Mouse (Mus musculus) bone marrow, adult 2 months (tissue): ENCODE measurements around the gene Gm45785. TPM values are rescaled to one million over a fixed set of nuclear protein-coding genes. Genes with fewer than 3 reads are reported as not detected.

Source experiments
- H3K27ac ChIP-seq: fragments of 200-500 bp; 2 replicates; pipeline ENCODE4 v1.5.1; 2012; ENCODE audit warnings: low read depth, mild to moderate bottlenecking, control low read depth, inconsistent platforms, low read length; ENCODE audit not compliant: control insufficient read depth, poor library complexity, insufficient read depth
- H3K4me1 ChIP-seq: fragments of 200-500 bp; 2 replicates; pipeline ENCODE4 v1.6.1; 2011; ENCODE audit warnings: low read length; ENCODE audit not compliant: control insufficient read depth, insufficient read depth
- H3K4me3 ChIP-seq: fragments of 200-500 bp; replicated peaks from 2 replicates; pipeline ENCODE3; 2011; ENCODE audit warnings: mild to moderate bottlenecking, low read depth, low read length, control low read depth; ENCODE audit not compliant: control insufficient read depth
- CTCF ChIP-seq: fragments of 200-500 bp; IDR thresholded peaks from 2 replicates; pipeline ENCODE4 v1.5.1; 2011; ENCODE audit warnings: low read length, control low read depth; ENCODE audit not compliant: control insufficient read depth, insufficient read depth
- POLR2A ChIP-seq: fragments of 200-500 bp; IDR thresholded peaks from 2 replicates; pipeline ENCODE4 v1.6.1; 2011; ENCODE audit warnings: low read depth, mild to moderate bottlenecking, control low read depth, low read length, borderline replicate concordance; ENCODE audit not compliant: control insufficient read depth
- WGBS: fragments of 180-500 bp; shearing (Covaris S2); methylation state at CpG from one replicate; pipeline ENCODE4 v1.1.7; 2018; 5-methylcytosine and 5-hydroxymethylcytosine counted together
- polyA plus RNA-seq: library from polyadenylated mRNA; stranded (reverse); fragments of >200 nt; gene quantifications from 2 replicates; pipeline ENCODE4 v1.2.4, GENCODE M21; 2011; ENCODE audit warnings: low replicate concordance; ENCODE audit not compliant: missing spikeins, insufficient read depth, insufficient read length

The Gm45785 gene
- polyA plus RNA-seq, 1 experiment, result not detected

- Histone ChIP-seq H3K27ac (no peak overlapping the region), H3K4me1 (no peaks in the 10 kb centered on the region), H3K4me3 (no peak overlapping the region)
- WGBS, result 82% methylated on average over 13 of the region's 13 CpGs
- TF ChIP-seq POLR2A, result no peak
- no peak for TF ChIP-seq CTCF
Measured at GRCm38 (mm10) chr7:140811714-140812113, 44.4 kb downstream of the Gm45785 start.

DNA sequence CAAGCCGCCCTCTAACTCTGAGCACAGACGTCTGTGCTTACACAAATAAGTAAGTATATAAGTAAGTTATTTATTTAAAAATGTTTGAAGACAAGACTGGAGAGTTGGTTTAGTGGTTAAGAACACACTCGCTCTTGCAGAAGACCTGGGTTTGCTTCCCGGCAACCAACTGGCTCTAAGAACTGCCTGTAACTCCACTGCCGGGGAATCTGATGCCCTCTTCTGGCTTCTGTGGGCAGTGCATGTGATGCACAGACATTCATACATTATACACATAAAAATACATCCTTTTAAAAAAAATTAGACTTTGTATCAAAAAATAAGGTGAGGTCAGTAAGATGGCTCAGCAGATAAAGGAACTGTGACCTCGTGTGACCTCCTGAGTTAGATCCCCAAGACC lies 45.6 kb downstream of the Gm45785 start:
- H3K4me3 ChIP-seq, result no peak overlapping the region

GRCm38 (mm10) chr7:140805704-140806103 lies 50.4 kb downstream of the Gm45785 start:
- H3K4me1 ChIP-seq, result no peaks in the 10 kb centered on the region
- no peak overlapping the region for H3K4me3 ChIP-seq
- TF ChIP-seq CTCF (peak; percentile 55; the same call in 1 of the 2 replicates), POLR2A (no peak)
- no peak overlapping the region for H3K27ac ChIP-seq
- 2% methylated on average over 1 of the region's 1 CpGs for WGBS

More for the DNA sequence above, 45.6 kb downstream of the Gm45785 start:
- TF ChIP-seq POLR2A, result no peak
- no peak; the same call in 1 of the 2 replicates for TF ChIP-seq CTCF
- Histone ChIP-seq H3K27ac (no peak overlapping the region), H3K4me1 (no peaks in the 10 kb centered on the region)
- 80% methylated on average over 6 of the region's 6 CpGs for WGBS

DNA sequence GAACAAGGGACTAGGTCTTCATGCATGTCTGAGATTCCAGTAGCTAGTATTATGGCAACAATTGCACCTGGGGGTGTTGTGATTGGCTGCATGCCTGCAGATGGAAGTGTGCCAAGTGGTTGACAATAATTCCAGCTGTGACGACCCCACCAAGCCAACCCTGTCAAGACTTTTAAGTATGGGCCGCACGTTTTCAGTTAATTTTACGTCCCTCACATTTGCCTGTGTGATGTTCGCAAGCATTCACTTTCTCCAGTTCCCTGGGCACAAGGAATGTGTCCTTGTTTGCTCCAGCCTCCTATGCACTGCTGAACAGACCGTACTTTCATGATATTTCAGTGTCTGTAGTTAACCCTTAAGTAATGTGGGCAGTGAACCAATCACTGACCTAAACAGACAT lies 53.5 kb downstream of the Gm45785 start:
- Histone ChIP-seq H3K4me1 (no peaks in the 10 kb centered on the region), H3K27ac (no peak overlapping the region), H3K4me3 (no peak overlapping the region)
- TF ChIP-seq CTCF, result no peak
- TF ChIP-seq POLR2A, result no peak
- WGBS, result 68% methylated on average over 6 of the region's 6 CpGs

DNA sequence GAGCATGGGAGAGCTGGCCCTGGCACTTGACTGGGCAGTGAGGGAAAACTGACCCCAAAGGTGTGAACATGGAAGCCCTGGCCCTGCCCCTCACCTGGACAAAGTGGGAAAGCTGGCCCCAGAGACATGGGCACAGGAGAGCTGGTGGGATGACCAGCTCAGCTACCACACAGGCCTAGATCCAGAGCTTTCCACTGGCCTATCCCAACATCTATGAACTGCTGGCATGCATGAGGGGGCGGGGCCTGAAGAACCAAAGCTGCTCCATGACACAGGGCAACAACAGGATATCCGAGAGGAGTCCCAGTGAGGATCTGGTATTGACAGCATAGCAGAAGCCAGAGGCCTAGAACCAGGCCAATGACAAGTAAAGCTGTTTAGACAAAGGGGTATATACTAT lies 57.9 kb downstream of the Gm45785 start:
- no peaks in the 10 kb centered on the region for H3K4me1 ChIP-seq
- TF ChIP-seq POLR2A, result no peak
- no peak for TF ChIP-seq CTCF
- no peak overlapping the region for H3K27ac ChIP-seq
- 72% methylated on average over 2 of the region's 2 CpGs for WGBS
- no peak overlapping the region for H3K4me3 ChIP-seq

DNA sequence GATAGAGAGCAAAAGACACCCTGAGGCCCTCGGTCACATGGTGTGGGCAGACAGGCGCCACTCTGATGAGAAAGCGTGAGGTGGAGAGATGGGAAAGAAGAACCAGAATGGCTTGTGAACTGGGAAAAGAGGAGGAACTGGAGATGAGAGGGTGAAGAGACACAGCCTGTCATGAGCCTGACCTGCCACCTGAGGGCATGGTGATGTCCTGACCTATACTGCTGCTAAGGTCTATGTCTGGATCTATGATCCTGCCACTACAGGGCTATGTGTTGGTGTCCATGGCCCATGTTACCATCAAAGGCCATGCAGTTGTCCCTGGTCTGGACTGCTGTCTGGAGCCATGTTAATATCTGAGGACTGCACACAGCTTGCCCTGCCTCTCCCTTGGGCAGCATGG lies 58.5 kb downstream of the Gm45785 start:
- TF ChIP-seq POLR2A (no peak), CTCF (0 out of 2 replicates have a peak, but pooled peaks have one; percentile 6)
- Histone ChIP-seq H3K27ac (no peak overlapping the region), H3K4me1 (no peaks in the 10 kb centered on the region), H3K4me3 (no peak overlapping the region)
- WGBS, result 84% methylated on average over 3 of the region's 3 CpGs

DNA sequence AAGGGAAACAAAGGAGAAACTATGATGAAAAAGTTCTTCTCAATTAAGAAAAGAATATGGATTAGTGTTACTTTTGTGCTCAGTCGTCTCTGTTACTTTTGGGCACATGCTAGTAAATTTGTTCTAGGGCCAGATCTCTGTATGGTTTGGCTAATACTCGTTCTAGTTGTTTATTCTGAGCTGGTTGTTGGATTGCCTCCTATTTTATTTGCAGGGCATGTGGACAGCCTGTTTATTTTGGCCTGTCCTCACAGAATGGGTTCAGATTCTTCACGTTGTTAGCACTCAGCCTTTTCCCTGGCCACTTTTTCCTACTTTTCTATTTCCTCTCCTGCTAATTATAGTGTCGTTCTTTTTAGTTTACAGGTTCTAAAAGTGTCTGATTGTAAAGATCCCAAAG lies 62.6 kb downstream of the Gm45785 start:
- Histone ChIP-seq H3K4me3 (no peak overlapping the region), H3K4me1 (no peaks in the 10 kb centered on the region), H3K27ac (no peak overlapping the region)
- 58% methylated on average over 4 of the region's 4 CpGs for WGBS
- no peak for TF ChIP-seq POLR2A
- TF ChIP-seq CTCF, result no peak

DNA sequence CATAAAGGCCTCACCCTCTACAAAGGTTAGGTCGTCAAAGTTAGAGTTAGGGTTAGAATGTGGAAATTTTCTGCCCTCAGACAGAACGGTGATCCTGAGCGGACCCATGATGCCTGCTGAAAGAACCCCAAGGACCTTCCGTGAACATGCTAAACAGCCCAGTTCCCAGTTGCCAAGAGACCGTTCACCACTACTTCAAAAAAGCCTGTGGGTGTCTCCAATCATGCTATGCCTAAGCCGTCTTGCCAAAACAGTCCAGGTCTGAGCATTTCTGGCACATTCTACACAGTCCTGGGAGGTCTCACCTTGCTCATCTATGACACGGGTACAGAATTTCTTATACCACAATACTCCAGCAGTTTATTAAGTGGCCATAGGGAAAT lies 68.1 kb downstream of the Gm45785 start:
- Histone ChIP-seq H3K27ac (no peak overlapping the region), H3K4me3 (no peak overlapping the region), H3K4me1 (no peaks in the 10 kb centered on the region)
- no peak for TF ChIP-seq POLR2A
- TF ChIP-seq CTCF, result no peak
- WGBS, result 84% methylated on average over 7 of the region's 7 CpGs

GRCm38 (mm10) chr7:140787406-140788052 lies 68.6 kb downstream of the Gm45785 start, which contains the start of gene Syce1:
Gene Syce1, minus strand, starts transcription at chr7:140787852.
- TF ChIP-seq CTCF (no peak), POLR2A (no peak)
- H3K4me1 ChIP-seq, result no peaks in the 10 kb centered on the region
- H3K4me3 ChIP-seq, result no peak within 1 kb of the TSS
- H3K27ac ChIP-seq, result no peak within 1 kb of the TSS
- WGBS, result 80% methylated on average over 33 of the region's 33 CpGs

GRCm38 (mm10) chr7:140780548-140780947 lies 75.6 kb downstream of the Gm45785 start:
- H3K4me3 ChIP-seq, result no peak overlapping the region
- H3K4me1 ChIP-seq, result no peaks in the 10 kb centered on the region
- 76% methylated on average over 4 of the region's 4 CpGs for WGBS
- H3K27ac ChIP-seq, result no peak overlapping the region
- no peak for TF ChIP-seq CTCF
- no peak for TF ChIP-seq POLR2A

Other genes with a start within 250 kb of the Gm45785 start
- not detected in 2 replicates for gene Olfr61, start 227.4 kb downstream of the Gm45785 start, polyA plus RNA-seq
- gene Olfr53, start 209.9 kb downstream of the Gm45785 start, polyA plus RNA-seq, result not detected in 2 replicates
- gene Olfr539, start 196.4 kb downstream of the Gm45785 start, polyA plus RNA-seq, result not detected in 2 replicates
- gene Olfr45, start 174.4 kb downstream of the Gm45785 start, polyA plus RNA-seq, result 0.32 TPM in 1 of 2 replicates, not detected in the other
- gene Olfr541, start 159.1 kb downstream of the Gm45785 start, polyA plus RNA-seq, result not detected in 2 replicates
- gene Cyp2e1, start 92.6 kb downstream of the Gm45785 start, polyA plus RNA-seq, result 3.9 and 21.1 TPM in 2 replicates
- not detected in 2 replicates for gene Syce1, start 68.5 kb downstream of the Gm45785 start, polyA plus RNA-seq
- 0.25 and 0.40 TPM in 2 replicates for gene Zfp941, start 34.2 kb downstream of the Gm45785 start, polyA plus RNA-seq
- 3.3 TPM in 1 of 2 replicates, not detected in the other for gene Urah, start 21.3 kb downstream of the Gm45785 start, polyA plus RNA-seq
- not detected in 2 replicates for gene Scgb1c1, start 10.8 kb downstream of the Gm45785 start, polyA plus RNA-seq
- not detected in 2 replicates for gene Odf3, start 8.5 kb downstream of the Gm45785 start, polyA plus RNA-seq
- gene Ric8a, start 626 bp upstream of the Gm45785 start, polyA plus RNA-seq, result 26.4 and 53.0 TPM in 2 replicates
- 11.7 and 18.1 TPM in 2 replicates for gene Bet1l, start 1.2 kb upstream of the Gm45785 start, polyA plus RNA-seq
- gene Psmd13, start 25.6 kb upstream of the Gm45785 start, polyA plus RNA-seq, result 239 and 252 TPM in 2 replicates
- 13.1 and 27.0 TPM in 2 replicates for gene Sirt3, start 26.0 kb upstream of the Gm45785 start, polyA plus RNA-seq
- gene Cox8b, start 44.1 kb upstream of the Gm45785 start, polyA plus RNA-seq, result not detected in 2 replicates
- 1.9 and 3.1 TPM in 2 replicates for gene Nlrp6, start 64.6 kb upstream of the Gm45785 start, polyA plus RNA-seq
- gene Pgghg, start 85.1 kb upstream of the Gm45785 start, polyA plus RNA-seq, result 6.9 and 13.3 TPM in 2 replicates
- 1.7 TPM in 1 of 2 replicates, not detected in the other for gene Ifitm5, start 94.0 kb upstream of the Gm45785 start, polyA plus RNA-seq
- gene Gm45717, start 99.6 kb upstream of the Gm45785 start, polyA plus RNA-seq, result not detected in 2 replicates
- 71.7 and 147 TPM in 2 replicates for gene Ifitm2, start 99.7 kb upstream of the Gm45785 start, polyA plus RNA-seq
- gene Ifitm1, start 110.9 kb upstream of the Gm45785 start, polyA plus RNA-seq, result 32.8 and 82.9 TPM in 2 replicates
- gene Ifitm3, start 154.4 kb upstream of the Gm45785 start, polyA plus RNA-seq, result 166 and 209 TPM in 2 replicates
- 195 and 524 TPM in 2 replicates for gene Ifitm6, start 161.6 kb upstream of the Gm45785 start, polyA plus RNA-seq
- gene Gm17387, start 172.8 kb upstream of the Gm45785 start, polyA plus RNA-seq, result not detected in 2 replicates
- 0.36 and 2.1 TPM in 2 replicates for gene B4galnt4, start 204.8 kb upstream of the Gm45785 start, polyA plus RNA-seq
- 5.4 and 15.9 TPM in 2 replicates for gene Pkp3, start 221.9 kb upstream of the Gm45785 start, polyA plus RNA-seq
- 10.4 and 19.8 TPM in 2 replicates for gene Sigirr, start 244.2 kb upstream of the Gm45785 start, polyA plus RNA-seq